Mouse (Mus musculus) olfactory bulb, adult 2 months (tissue): Measurements from ENCODE around the gene Ints4.

Experiments used
- CTCF ChIP-seq: fragments of 200-500 bp; IDR thresholded peaks from 2 replicates; pipeline ENCODE4 v1.5.1; 2012; ENCODE audit warnings: low read depth, mild to moderate bottlenecking, low read length, moderate library complexity; ENCODE audit not compliant: insufficient read depth
- POLR2A ChIP-seq: fragments of 200-500 bp; IDR thresholded peaks from 2 replicates; pipeline ENCODE4 v1.6.1; 2012; ENCODE audit warnings: mild to moderate bottlenecking, low read depth, low read length, moderate library complexity; ENCODE audit not compliant: insufficient read depth

DNA sequence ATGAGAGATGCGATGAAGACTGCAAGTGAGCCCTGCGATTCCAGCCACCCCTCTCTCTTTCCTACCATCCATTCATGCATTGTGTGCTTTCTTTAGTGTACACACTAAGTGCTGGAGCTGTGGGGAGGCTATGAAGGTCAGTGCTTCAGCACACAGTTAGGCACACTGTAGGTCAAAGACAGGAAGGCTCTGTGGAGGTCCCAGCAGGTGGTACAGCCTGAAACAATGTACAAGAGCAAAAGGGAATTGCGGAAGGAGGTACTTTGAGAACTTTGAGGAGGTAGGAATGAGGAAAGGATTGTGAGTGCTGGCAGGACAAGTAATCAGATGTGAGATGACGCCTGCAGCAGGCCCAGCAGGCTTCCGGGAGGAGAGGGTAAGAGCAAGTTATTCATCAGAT is 54.8 kb downstream of the Ints4 start:
- TF ChIP-seq CTCF (no peak), POLR2A (no peak)
